Mouse (Mus musculus): ENCODE results near the gene Mfsd14a. TPM values are rescaled to one million over a fixed set of nuclear protein-coding genes. Genes with fewer than 3 reads are reported as not detected.

The Mfsd14a gene
- total RNA-seq (2023), result 76.0 and 95.4 TPM in 2 replicates

GRCm38 (mm10) chr3:116662463-116662863, at the start of gene Mfsd14a:
TSS of gene Mfsd14a (minus strand) at chr3:116662677.

DNA sequence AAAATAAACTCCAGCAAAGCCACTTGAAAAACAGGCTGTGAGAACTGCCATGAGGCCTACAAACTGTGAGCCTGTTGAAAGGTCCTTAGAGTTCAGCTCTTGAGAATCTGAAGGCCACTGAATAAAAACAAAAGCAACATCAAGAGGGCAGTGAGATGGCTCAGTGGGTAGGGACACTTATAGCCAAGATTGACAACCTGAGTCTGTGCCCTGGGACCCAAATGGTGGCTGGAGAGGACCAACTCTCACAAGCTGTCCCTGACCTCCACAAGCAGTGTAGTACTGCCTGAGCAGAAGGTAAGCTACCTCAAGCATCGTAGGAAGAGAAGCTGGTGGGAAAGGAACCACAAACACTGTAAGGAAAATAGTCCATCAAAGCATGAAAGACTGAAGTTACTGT, 18.7 kb upstream of the Mfsd14a start, which contains the start of gene Gm43191:
Gm43191 (minus strand) TSS at position 101 of the 400 bp plus-strand sequence.

GRCm38 (mm10) chr3:116614295-116614892, 48.1 kb downstream of the Mfsd14a start, which contains the start of gene Trmt13:
TSS of gene Trmt13 (minus strand) at chr3:116614587.

DNA sequence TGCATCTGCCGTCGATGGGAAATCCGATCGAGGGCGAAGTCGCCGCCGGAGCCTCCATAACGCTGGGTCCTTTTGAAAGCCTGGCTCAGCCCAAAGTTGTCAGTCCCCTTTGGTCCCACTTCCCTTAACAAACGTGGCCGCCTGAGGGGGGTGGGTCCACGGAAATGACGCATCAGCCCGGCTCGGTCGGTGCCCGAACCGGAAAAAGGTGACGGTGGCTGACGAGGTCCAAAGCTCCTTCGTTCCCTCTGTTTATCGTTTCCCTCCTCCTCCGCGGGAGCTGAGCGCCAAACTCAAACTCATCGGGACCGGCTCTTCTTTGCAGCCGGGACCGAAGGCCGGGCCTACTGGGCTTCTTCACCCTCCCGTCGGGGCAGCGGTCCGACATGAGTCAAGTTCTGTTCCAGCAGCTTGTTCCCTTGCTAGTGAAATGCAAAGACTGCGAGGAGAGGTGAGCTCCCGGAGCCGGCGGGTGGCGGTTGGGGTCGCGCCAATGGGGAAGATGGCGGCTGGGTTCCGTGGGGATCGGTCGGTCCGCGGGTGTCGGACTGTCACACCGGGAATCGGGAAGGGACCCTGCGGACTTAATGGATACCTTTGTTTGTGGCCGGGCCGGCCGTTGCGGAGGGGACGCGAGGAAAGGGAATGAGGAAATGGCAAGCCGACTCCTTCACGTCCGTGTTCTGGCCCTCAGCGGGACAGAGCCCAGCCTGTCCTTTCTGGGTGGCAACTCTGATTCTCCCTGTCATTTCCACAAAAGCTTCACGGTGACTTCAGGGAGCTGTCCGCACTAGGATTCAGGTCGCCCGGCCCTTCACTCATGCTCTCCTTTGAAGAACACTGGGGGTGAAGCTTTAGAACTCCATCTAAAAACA, 67.5 kb downstream of the Mfsd14a start, which contains the start of gene Sass6:
Sass6 (plus strand) TSS at position 255 of the 875 bp plus-strand sequence.

Other genes starting within 250 kb of the Mfsd14a start
- 44.1 and 76.3 TPM in 2 replicates for gene Cdc14a, start 238.6 kb downstream of the Mfsd14a start, total RNA-seq (2023)
- gene Rtca, start 154.5 kb downstream of the Mfsd14a start, total RNA-seq (2023), result 16.6 and 17.4 TPM in 2 replicates
- gene Dbt, start 149.6 kb downstream of the Mfsd14a start, total RNA-seq (2023), result 5.1 and 5.5 TPM in 2 replicates
- gene Lrrc39, start 99.7 kb downstream of the Mfsd14a start, total RNA-seq (2023), result not detected in 2 replicates
- gene Sass6, start 67.7 kb downstream of the Mfsd14a start, total RNA-seq (2023), result 17.3 and 21.3 TPM in 2 replicates
- 15.6 and 17.3 TPM in 2 replicates for gene Trmt13, start 48.1 kb downstream of the Mfsd14a start, total RNA-seq (2023)
- not detected in 2 replicates for gene Gm43191, start 18.6 kb upstream of the Mfsd14a start, total RNA-seq (2023)
- gene Slc35a3, start 50.2 kb upstream of the Mfsd14a start, total RNA-seq (2023), result 25.0 and 28.2 TPM in 2 replicates
- 39.9 and 48.8 TPM in 2 replicates for gene Agl, start 145.5 kb upstream of the Mfsd14a start, total RNA-seq (2023)
- 41.2 and 59.6 TPM in 2 replicates for gene Frrs1, start 196.8 kb upstream of the Mfsd14a start, total RNA-seq (2023)

Measured in neutrophil, adult 65 days (primary cell).